Mouse (Mus musculus) lung, postnatal 0 days (tissue): ENCODE measurements at regions not wholly inside any gene's neighbourhood (a gene's known extent, or its start where the extent isn't known, plus 50 kb on each side); places are given as distances from the start of the nearest gene placed in this dataset.

Experiments
- CTCF ChIP-seq: IDR thresholded peaks from 2 replicates; pipeline ENCODE4 v1.5.1; 2016; ENCODE audit warnings: antibody characterized with exemption, mild to moderate bottlenecking
- EP300 ChIP-seq: IDR thresholded peaks from 2 replicates; pipeline ENCODE4 v1.6.1; 2016; ENCODE audit warnings: antibody characterized with exemption, mild to moderate bottlenecking, control low read depth

DNA sequence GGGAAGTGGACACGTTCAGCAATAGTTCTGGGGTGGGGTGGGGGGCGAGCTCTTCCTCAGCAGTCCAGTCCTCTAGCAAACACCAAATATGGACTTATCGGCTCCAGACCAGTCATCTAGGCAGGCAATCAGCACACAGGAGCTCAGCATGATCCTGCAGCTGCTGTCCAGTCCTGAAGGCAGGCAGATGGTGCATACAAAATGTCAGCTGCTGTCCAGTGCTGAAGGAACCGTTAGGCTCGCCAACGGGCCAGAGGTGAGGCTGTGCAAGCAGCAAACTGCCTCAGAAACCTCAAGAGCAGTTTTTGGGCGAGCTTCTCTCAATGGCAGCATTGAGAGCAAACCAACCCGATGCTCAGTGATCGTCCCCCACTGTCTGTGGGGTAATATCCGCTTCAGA is 96.3 kb upstream of the Kcnj6 start:
- TF ChIP-seq EP300 (no peak), CTCF (no peak)
